Mouse (Mus musculus) E14TG2a.4 (cell line): ENCODE results near the gene Cnst.

ENCODE experiments used
- H3K27me3 ChIP-seq: 2 replicates; pipeline ENCODE4 v1.6.1; 2014; ENCODE audit warnings: low read length, control low read depth; ENCODE audit not compliant: insufficient read depth
- H3K36me3 ChIP-seq: 2 replicates; pipeline ENCODE4 v1.6.1; 2014; ENCODE audit warnings: low read length, control low read depth; ENCODE audit not compliant: insufficient read depth
- H3K4me1 ChIP-seq: replicated peaks from 2 replicates; pipeline ENCODE4 v1.6.1; 2014; ENCODE audit warnings: low read depth, low read length, control low read depth
- H3K4me3 ChIP-seq: replicated peaks from 2 replicates; pipeline ENCODE4 v1.5.1; 2014; ENCODE audit warnings: mild to moderate bottlenecking, low read length
- H3K9me3 ChIP-seq: 2 replicates; pipeline ENCODE4 v1.6.1; 2014; ENCODE audit warnings: low read length, control low read depth
- CTCF ChIP-seq: conservative IDR thresholded peaks from 2 replicates; pipeline ENCODE4 v1.5.1; 2014; ENCODE audit warnings: low read length
- NANOG ChIP-seq: IDR thresholded peaks from 2 replicates; pipeline ENCODE4 v1.6.1; 2014; ENCODE audit warnings: borderline replicate concordance, low read length, mixed read lengths
- POU5F1 ChIP-seq: IDR thresholded peaks from 2 replicates; pipeline ENCODE4 v1.6.1; 2014; ENCODE audit warnings: low read length, borderline replicate concordance

The Cnst gene

GRCm38 (mm10) chr1:179560845-179561430, 14.8 kb downstream of the Cnst start:
- Histone ChIP-seq H3K27me3 (no peaks in the 10 kb centered on the region), H3K36me3 (peaks cover 4% of the 10 kb centered on the region; the same call in 1 of the 2 replicates), H3K9me3 (no peaks in the 10 kb centered on the region), H3K4me1 (peaks cover 36% of the 10 kb centered on the region), H3K4me3 (no peak overlapping the region)
- TF ChIP-seq CTCF (no peak), NANOG (no peak), POU5F1 (no peak)

GRCm38 (mm10) chr1:179563211-179563610, 17.0 kb downstream of the Cnst start:
- H3K4me1 ChIP-seq, result peaks cover 46% of the 10 kb centered on the region
- H3K9me3 ChIP-seq, result no peaks in the 10 kb centered on the region
- TF ChIP-seq POU5F1 (no peak), CTCF (no peak), NANOG (no peak)
- no peak overlapping the region for H3K4me3 ChIP-seq
- H3K27me3 ChIP-seq, result no peaks in the 10 kb centered on the region
- H3K36me3 ChIP-seq, result peaks cover 4% of the 10 kb centered on the region; the same call in 1 of the 2 replicates

- H3K4me3 ChIP-seq, result no peak overlapping the region
- H3K27me3 ChIP-seq, result no peaks in the 10 kb centered on the region
- no peak for TF ChIP-seq CTCF
- TF ChIP-seq NANOG, result no peak
- no peak for TF ChIP-seq POU5F1
- peaks cover 4% of the 10 kb centered on the region; the same call in 1 of the 2 replicates for H3K36me3 ChIP-seq
- no peaks in the 10 kb centered on the region for H3K9me3 ChIP-seq
- H3K4me1 ChIP-seq, result peaks cover 52% of the 10 kb centered on the region
Measured at GRCm38 (mm10) chr1:179563926-179564325, 17.8 kb downstream of the Cnst start.

- TF ChIP-seq POU5F1, result no peak
- no peak for TF ChIP-seq NANOG
- TF ChIP-seq CTCF, result no peak
- no peaks in the 10 kb centered on the region for H3K27me3 ChIP-seq
- peaks cover 41% of the 10 kb centered on the region for H3K4me1 ChIP-seq
- 0 out of 2 replicates have a peak overlapping the region, but pooled peaks have one; percentile 10 for H3K4me3 ChIP-seq
- no peaks in the 10 kb centered on the region for H3K9me3 ChIP-seq
- no peaks in the 10 kb centered on the region for H3K36me3 ChIP-seq
Measured at GRCm38 (mm10) chr1:179567558-179567957, 21.4 kb downstream of the Cnst start.

- Histone ChIP-seq H3K9me3 (no peaks in the 10 kb centered on the region), H3K36me3 (no peaks in the 10 kb centered on the region), H3K27me3 (no peaks in the 10 kb centered on the region), H3K4me1 (peaks cover 32% of the 10 kb centered on the region), H3K4me3 (no peak overlapping the region)
- no peak for TF ChIP-seq NANOG
- no peak for TF ChIP-seq POU5F1
- TF ChIP-seq CTCF, result no peak
Measured at GRCm38 (mm10) chr1:179568690-179569398, 22.7 kb downstream of the Cnst start.

- Histone ChIP-seq H3K27me3 (no peaks in the 10 kb centered on the region), H3K4me1 (peaks cover 41% of the 10 kb centered on the region), H3K9me3 (no peaks in the 10 kb centered on the region), H3K4me3 (no peak overlapping the region), H3K36me3 (no peaks in the 10 kb centered on the region)
- TF ChIP-seq CTCF, result no peak
- TF ChIP-seq NANOG, result no peak
- no peak for TF ChIP-seq POU5F1
Measured at GRCm38 (mm10) chr1:179570482-179570881, 24.3 kb downstream of the Cnst start.

GRCm38 (mm10) chr1:179571686-179572085, 25.5 kb downstream of the Cnst start:
- Histone ChIP-seq H3K4me1 (peaks cover 44% of the 10 kb centered on the region), H3K27me3 (no peaks in the 10 kb centered on the region), H3K9me3 (no peaks in the 10 kb centered on the region), H3K4me3 (no peak overlapping the region), H3K36me3 (no peaks in the 10 kb centered on the region)
- TF ChIP-seq NANOG (no peak), CTCF (no peak), POU5F1 (no peak)

GRCm38 (mm10) chr1:179573650-179574206, 27.6 kb downstream of the Cnst start:
- H3K4me1 ChIP-seq, result peaks cover 38% of the 10 kb centered on the region
- no peaks in the 10 kb centered on the region for H3K36me3 ChIP-seq
- H3K27me3 ChIP-seq, result no peaks in the 10 kb centered on the region
- H3K4me3 ChIP-seq, result no peak overlapping the region
- H3K9me3 ChIP-seq, result no peaks in the 10 kb centered on the region
- TF ChIP-seq CTCF (no peak), POU5F1 (no peak), NANOG (no peak)
